Mouse (Mus musculus): Measurements from ENCODE around the gene Sp3.

DNA sequence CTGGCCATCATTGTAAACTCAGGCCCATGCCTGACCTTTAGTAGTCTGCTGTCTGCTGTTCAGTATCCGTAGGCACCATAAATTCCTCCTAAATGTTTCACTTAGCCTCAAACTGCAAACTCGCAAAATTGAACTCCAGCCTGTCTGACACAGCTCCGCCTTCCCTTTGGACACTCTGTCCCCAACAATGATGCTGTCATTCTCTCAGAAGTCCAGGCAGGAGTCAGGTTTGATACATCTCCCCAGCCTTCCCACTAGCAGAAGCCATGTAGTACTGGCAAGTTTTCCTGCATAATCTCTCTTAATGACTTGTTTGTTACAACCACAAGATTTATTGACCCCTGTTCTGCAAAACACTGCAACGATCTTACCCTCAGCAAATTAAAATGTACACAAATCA is 4.6 kb upstream of the Sp3 start:
- no peak for TF ChIP-seq CTCF (IDR thresholded peaks at IDR 0.05; ENCODE audit: low read depth, low read length)
- TF ChIP-seq GATA1 (IDR thresholded peaks at IDR 0.05; ENCODE audit: borderline replicate concordance, low read length): no peak
- TF ChIP-seq POLR2AphosphoS5 (IDR thresholded peaks at IDR 0.05; ENCODE audit: insufficient replicate concordance, low read depth, low read length): no peak
- TF ChIP-seq TAL1 (conservative IDR thresholded peaks at IDR 0.05; ENCODE audit: low read depth, low read length): no peak
- TF ChIP-seq GATA2 (IDR thresholded peaks at IDR 0.05; ENCODE audit: borderline replicate concordance, low read depth, low read length): no peak

All from G1E (cell line).